Mouse (Mus musculus): ENCODE data around the gene Kcnrg. TPM values are rescaled to one million over a fixed set of nuclear protein-coding genes. Genes with fewer than 3 reads are reported as not detected.
"Not testable (repeated sequence)": the region's sequence is repeated elsewhere in the genome, so short reads cannot be mapped to it uniquely, and the experiment has no call there.

Gene Kcnrg
- total and polyA plus RNA-seq, 2 experiments = not detected

- Histone ChIP-seq H3K27ac (replicated peaks; ENCODE audit: insufficient read depth, low read depth, low read length) (no peak within 1 kb of the TSS), H3K36me3 (ENCODE audit: control insufficient read depth, insufficient read depth, low read length) (peaks cover 2% of the 10 kb centered on the region; the same call in 1 of the 2 replicates), H3K4me1 (ENCODE audit: control insufficient read depth, insufficient read depth, low read length) (no peaks in the 10 kb centered on the region; the same call in 1 of the 2 replicates), H3K4me3 (ENCODE audit: insufficient read depth, low read depth, low read length) (0 out of 2 replicates have a peak within 1 kb of the TSS, but pooled peaks have one; percentile 90), H3K79me2 (ENCODE audit: control insufficient read depth, insufficient read depth, low read length) (no peaks in the 10 kb centered on the region), H3K27me3 (ENCODE audit: control insufficient read depth, insufficient read depth, low read length) (no peaks in the 10 kb centered on the region), H3K9ac (ENCODE audit: low read depth, low read length) (no peak within 1 kb of the TSS)
- DNase-seq (ENCODE audit: extremely low read depth, low read depth, low spot score) = no peak
- WGBS = 92% methylated on average over 5 of the region's 5 CpGs
- TF ChIP-seq CTCF (IDR thresholded peaks at IDR 0.05; ENCODE audit: low read depth, low read length) (no peak), POLR2A (IDR thresholded peaks at IDR 0.05; ENCODE audit: extremely low read depth, insufficient read depth, low read length) (no peak)
Observed at GRCm38 (mm10) chr14:61597968-61598367, 9.3 kb upstream of the Kcnrg start, which contains the start of gene Trim13. Trim13 (plus strand) TSS chr14:61598247.

GRCm38 (mm10) chr14:61599057-61599806 lies 8.0 kb upstream of the Kcnrg start:
- 5% methylated on average over 44 of the region's 44 CpGs for WGBS
- H3K4me3 ChIP-seq (ENCODE audit: insufficient read depth, low read depth, low read length) = peak overlapping the region; percentile 90
- peak; percentile 74 for DNase-seq (ENCODE audit: extremely low read depth, low read depth, low spot score)
- H3K27me3 ChIP-seq (ENCODE audit: control insufficient read depth, insufficient read depth, low read length) = no peaks in the 10 kb centered on the region
- no peaks in the 10 kb centered on the region; the same call in 1 of the 2 replicates for H3K4me1 ChIP-seq (ENCODE audit: control insufficient read depth, insufficient read depth, low read length)
- peaks cover 3% of the 10 kb centered on the region for H3K36me3 ChIP-seq (ENCODE audit: control insufficient read depth, insufficient read depth, low read length)
- H3K9ac ChIP-seq (ENCODE audit: low read depth, low read length) = peak overlapping the region; percentile 95
- TF ChIP-seq POLR2A (IDR thresholded peaks at IDR 0.05; ENCODE audit: extremely low read depth, insufficient read depth, low read length) (peak; percentile 43; the same call in 1 of the 2 replicates), CTCF (IDR thresholded peaks at IDR 0.05; ENCODE audit: low read depth, low read length) (no peak)
- no peaks in the 10 kb centered on the region; the same call in 1 of the 2 replicates for H3K79me2 ChIP-seq (ENCODE audit: control insufficient read depth, insufficient read depth, low read length)
- H3K27ac ChIP-seq (replicated peaks; ENCODE audit: insufficient read depth, low read depth, low read length) = peak overlapping the region; percentile 24; the same call in 1 of the 2 replicates

- 83% methylated on average over 9 of the region's 9 CpGs for WGBS
- TF ChIP-seq POLR2A (IDR thresholded peaks at IDR 0.05; ENCODE audit: extremely low read depth, insufficient read depth, low read length) (no peak), CTCF (IDR thresholded peaks at IDR 0.05; ENCODE audit: low read depth, low read length) (no peak)
- no peak overlapping the region for H3K9ac ChIP-seq (ENCODE audit: low read depth, low read length)
Observed at GRCm38 (mm10) chr14:61601348-61601747, 5.9 kb upstream of the Kcnrg start.

GRCm38 (mm10) chr14:61603069-61603755 lies 4.0 kb upstream of the Kcnrg start:
- 93% methylated on average over 8 of the region's 8 CpGs for WGBS
- H3K79me2 ChIP-seq (ENCODE audit: control insufficient read depth, insufficient read depth, low read length) = no peaks in the 10 kb centered on the region; the same call in 1 of the 2 replicates
- no peak for TF ChIP-seq CTCF (IDR thresholded peaks at IDR 0.05; ENCODE audit: low read depth, low read length)
- no peak for TF ChIP-seq POLR2A (IDR thresholded peaks at IDR 0.05; ENCODE audit: extremely low read depth, insufficient read depth, low read length)
- no peak overlapping the region for H3K27ac ChIP-seq (replicated peaks; ENCODE audit: insufficient read depth, low read depth, low read length)
- H3K36me3 ChIP-seq (ENCODE audit: control insufficient read depth, insufficient read depth, low read length) = peaks cover 6% of the 10 kb centered on the region
- H3K9ac ChIP-seq (ENCODE audit: low read depth, low read length) = no peak overlapping the region
- H3K4me3 ChIP-seq (ENCODE audit: insufficient read depth, low read depth, low read length) = no peak overlapping the region
- no peaks in the 10 kb centered on the region for H3K4me1 ChIP-seq (ENCODE audit: control insufficient read depth, insufficient read depth, low read length)
- DNase-seq (ENCODE audit: extremely low read depth, low read depth, low spot score) = no peak
- H3K27me3 ChIP-seq (ENCODE audit: control insufficient read depth, insufficient read depth, low read length) = no peaks in the 10 kb centered on the region

More at GRCm38 (mm10) chr14:61601348-61601747, 5.9 kb upstream of the Kcnrg start:
- no peak for DNase-seq (ENCODE audit: extremely low read depth, low read depth, low spot score)
- Histone ChIP-seq H3K79me2 (ENCODE audit: control insufficient read depth, insufficient read depth, low read length) (no peaks in the 10 kb centered on the region; the same call in 1 of the 2 replicates), H3K27ac (replicated peaks; ENCODE audit: insufficient read depth, low read depth, low read length) (no peak overlapping the region), H3K27me3 (ENCODE audit: control insufficient read depth, insufficient read depth, low read length) (no peaks in the 10 kb centered on the region), H3K4me1 (ENCODE audit: control insufficient read depth, insufficient read depth, low read length) (no peaks in the 10 kb centered on the region), H3K4me3 (ENCODE audit: insufficient read depth, low read depth, low read length) (no peak overlapping the region), H3K36me3 (ENCODE audit: control insufficient read depth, insufficient read depth, low read length) (peaks cover 5% of the 10 kb centered on the region)

GRCm38 (mm10) chr14:61604081-61604480 lies 3.2 kb upstream of the Kcnrg start:
- no peaks in the 10 kb centered on the region; the same call in 1 of the 2 replicates for H3K79me2 ChIP-seq (ENCODE audit: control insufficient read depth, insufficient read depth, low read length)
- DNase-seq (ENCODE audit: extremely low read depth, low read depth, low spot score) = no peak
- 95% methylated on average over 3 of the region's 3 CpGs for WGBS

GRCm38 (mm10) chr14:61606088-61606487 lies 1.2 kb upstream of the Kcnrg start:
- not testable (repeated sequence) for H3K36me3 ChIP-seq (ENCODE audit: control insufficient read depth, insufficient read depth, low read length); DNase-seq (ENCODE audit: extremely low read depth, low read depth, low spot score); H3K27me3 ChIP-seq (ENCODE audit: control insufficient read depth, insufficient read depth, low read length); H3K9ac ChIP-seq (ENCODE audit: low read depth, low read length); H3K4me1 ChIP-seq (ENCODE audit: control insufficient read depth, insufficient read depth, low read length); H3K79me2 ChIP-seq (ENCODE audit: control insufficient read depth, insufficient read depth, low read length); H3K27ac ChIP-seq (replicated peaks; ENCODE audit: insufficient read depth, low read depth, low read length); H3K4me3 ChIP-seq (ENCODE audit: insufficient read depth, low read depth, low read length)
- 93% methylated on average over 2 of the region's 2 CpGs for WGBS

More at GRCm38 (mm10) chr14:61604081-61604480, 3.2 kb upstream of the Kcnrg start:
- Histone ChIP-seq H3K27ac (replicated peaks; ENCODE audit: insufficient read depth, low read depth, low read length) (no peak overlapping the region), H3K4me3 (ENCODE audit: insufficient read depth, low read depth, low read length) (no peak overlapping the region), H3K36me3 (ENCODE audit: control insufficient read depth, insufficient read depth, low read length) (peaks cover 6% of the 10 kb centered on the region), H3K4me1 (ENCODE audit: control insufficient read depth, insufficient read depth, low read length) (no peaks in the 10 kb centered on the region), H3K27me3 (ENCODE audit: control insufficient read depth, insufficient read depth, low read length) (no peaks in the 10 kb centered on the region), H3K9ac (ENCODE audit: low read depth, low read length) (no peak overlapping the region)
- no peak for TF ChIP-seq CTCF (IDR thresholded peaks at IDR 0.05; ENCODE audit: low read depth, low read length)
- TF ChIP-seq POLR2A (IDR thresholded peaks at IDR 0.05; ENCODE audit: extremely low read depth, insufficient read depth, low read length) = no peak

All from liver, adult 2 months (tissue).